Mouse (Mus musculus) limb, embryonic 11.5 days (tissue): Measurements from ENCODE around the gene Cbr1. TPM values are rescaled to one million over a fixed set of nuclear protein-coding genes. Genes with fewer than 3 reads are reported as not detected.

Experiments used
- ATAC-seq: fragments of 200-750 bp; cut with Nextera tagmentation; 2 replicates; pipeline ENCODE4 v1.8.0; 2017; ENCODE audit warnings: low read depth; ENCODE audit not compliant: insufficient number of reproducible peaks, low FRiP score, low TSS enrichment
- DNase-seq: peaks from one replicate; pipeline ENCODE4 v3.0.0-alpha.2; 2015; ENCODE audit warnings: low spot score
- H3K27ac ChIP-seq: fragments of 300-500 bp; sonication (generic); replicated peaks from 2 replicates; pipeline ENCODE4 v1.5.1; 2014; ENCODE audit warnings: low read depth, mild to moderate bottlenecking, low read length
- H3K27me3 ChIP-seq: fragments of 300-500 bp; sonication (generic); 2 replicates; pipeline ENCODE4 v1.6.1; 2014; ENCODE audit warnings: mild to moderate bottlenecking, low read length, mixed read lengths; ENCODE audit not compliant: control insufficient read depth, insufficient read depth
- H3K36me3 ChIP-seq: fragments of 300-500 bp; sonication (generic); 2 replicates; pipeline ENCODE4 v1.6.1; 2014; ENCODE audit warnings: mild to moderate bottlenecking, low read length, moderate library complexity, mixed read lengths; ENCODE audit not compliant: control insufficient read depth, insufficient read depth
- H3K4me1 ChIP-seq: fragments of 300-500 bp; sonication (generic); 2 replicates; pipeline ENCODE4 v1.6.1; 2014; ENCODE audit warnings: low read length, mixed read lengths; ENCODE audit not compliant: control insufficient read depth, insufficient read depth
- H3K4me2 ChIP-seq: fragments of 300-500 bp; sonication (generic); 2 replicates; pipeline ENCODE4 v1.6.1; 2014; ENCODE audit warnings: low read depth, mild to moderate bottlenecking, moderate library complexity; ENCODE audit not compliant: severe bottlenecking
- H3K4me3 ChIP-seq: fragments of 300-500 bp; sonication (generic); 2 replicates; pipeline ENCODE4 v1.5.1; 2014; ENCODE audit warnings: low read depth, low read length
- H3K9ac ChIP-seq: fragments of 300-500 bp; sonication (generic); 2 replicates; pipeline ENCODE4 v1.6.1; 2014; ENCODE audit warnings: mild to moderate bottlenecking, low read length
- H3K9me3 ChIP-seq: fragments of 300-500 bp; sonication (generic); 2 replicates; pipeline ENCODE4 v1.6.1; 2016; ENCODE audit warnings: low read length; ENCODE audit not compliant: control insufficient read depth
- WGBS: fragments of 180-500 bp; shearing (Covaris S2); extraction: QIAGEN DNeasy Blood & Tissue Kit; methylation state at CpG from one replicate; pipeline ENCODE4 v1.1.7; 2014; 5-methylcytosine and 5-hydroxymethylcytosine counted together
- polyA plus RNA-seq: library from polyadenylated mRNA; unstranded; fragments of >200 nt; fragmentation: Nextera tagmentation; extraction: Ambion mirVana; gene quantifications from 2 replicates; pipeline ENCODE4 v1.2.1, GENCODE M21; 2014

The Cbr1 gene
- polyA plus RNA-seq, 1 experiment from 2014 or later: 129 TPM

GRCm38 (mm10) chr16:93578346-93579005, 27.2 kb upstream of the Cbr1 start:
- Histone ChIP-seq H3K4me3 (no peak overlapping the region), H3K27ac (no peak overlapping the region), H3K4me2 (no peak overlapping the region), H3K9me3 (no peaks in the 10 kb centered on the region), H3K4me1 (0 out of 2 replicates have a peak, but pooled peaks cover 2% of the 10 kb centered on the region), H3K27me3 (no peaks in the 10 kb centered on the region), H3K36me3 (no peaks in the 10 kb centered on the region), H3K9ac (no peak overlapping the region)
- ATAC-seq: no peak
- no peak for DNase-seq
- WGBS: 90% methylated on average over 8 of the region's 8 CpGs

GRCm38 (mm10) chr16:93581125-93581524, 24.5 kb upstream of the Cbr1 start:
- H3K9me3 ChIP-seq: no peaks in the 10 kb centered on the region
- ATAC-seq (no peak), DNase-seq (no peak)
- no peak overlapping the region for H3K4me3 ChIP-seq
- no peak overlapping the region for H3K27ac ChIP-seq
- H3K9ac ChIP-seq: no peak overlapping the region
- 57% methylated on average over 6 of the region's 6 CpGs for WGBS
- H3K36me3 ChIP-seq: no peaks in the 10 kb centered on the region
- H3K4me1 ChIP-seq: 0 out of 2 replicates have a peak, but pooled peaks cover 2% of the 10 kb centered on the region
- H3K27me3 ChIP-seq: no peaks in the 10 kb centered on the region
- no peak overlapping the region for H3K4me2 ChIP-seq

- DNase-seq: no peak
- ATAC-seq: no peak
- H3K4me3 ChIP-seq: no peak overlapping the region
Measured at GRCm38 (mm10) chr16:93584976-93585702, 20.5 kb upstream of the Cbr1 start.

GRCm38 (mm10) chr16:93585703-93586205, 19.9 kb upstream of the Cbr1 start:
- no peak overlapping the region for H3K27ac ChIP-seq
- no peak for ATAC-seq
- H3K4me3 ChIP-seq: no peak overlapping the region
- 0 out of 2 replicates have a peak, but pooled peaks cover 2% of the 10 kb centered on the region for H3K4me1 ChIP-seq
- H3K4me2 ChIP-seq: no peak overlapping the region
- H3K36me3 ChIP-seq: no peaks in the 10 kb centered on the region
- no peaks in the 10 kb centered on the region for H3K9me3 ChIP-seq
- 94% methylated on average over 9 of the region's 9 CpGs for WGBS
- no peak for DNase-seq
- H3K27me3 ChIP-seq: no peaks in the 10 kb centered on the region
- H3K9ac ChIP-seq: no peak overlapping the region

More at GRCm38 (mm10) chr16:93584976-93585702, 20.5 kb upstream of the Cbr1 start:
- Histone ChIP-seq H3K36me3 (no peaks in the 10 kb centered on the region), H3K9me3 (no peaks in the 10 kb centered on the region), H3K9ac (no peak overlapping the region), H3K4me1 (0 out of 2 replicates have a peak, but pooled peaks cover 2% of the 10 kb centered on the region), H3K27me3 (no peaks in the 10 kb centered on the region), H3K27ac (no peak overlapping the region), H3K4me2 (no peak overlapping the region)
- WGBS: 89% methylated on average over 24 of the region's 24 CpGs

- ATAC-seq: no peak
- H3K4me3 ChIP-seq: no peak overlapping the region
Measured at GRCm38 (mm10) chr16:93586382-93586781, 19.3 kb upstream of the Cbr1 start.

GRCm38 (mm10) chr16:93588281-93588680, 17.4 kb upstream of the Cbr1 start:
- ATAC-seq (no peak), DNase-seq (no peak)
- no peaks in the 10 kb centered on the region for H3K27me3 ChIP-seq
- H3K4me2 ChIP-seq: no peak overlapping the region
- 0 out of 2 replicates have a peak, but pooled peaks cover 2% of the 10 kb centered on the region for H3K36me3 ChIP-seq
- H3K9ac ChIP-seq: no peak overlapping the region
- 78% methylated on average over 4 of the region's 4 CpGs for WGBS
- no peak overlapping the region for H3K27ac ChIP-seq
- no peaks in the 10 kb centered on the region for H3K4me1 ChIP-seq
- no peaks in the 10 kb centered on the region for H3K9me3 ChIP-seq
- H3K4me3 ChIP-seq: no peak overlapping the region

More at GRCm38 (mm10) chr16:93586382-93586781, 19.3 kb upstream of the Cbr1 start:
- no peaks in the 10 kb centered on the region for H3K4me1 ChIP-seq
- no peaks in the 10 kb centered on the region for H3K36me3 ChIP-seq
- H3K9me3 ChIP-seq: no peaks in the 10 kb centered on the region
- H3K27me3 ChIP-seq: no peaks in the 10 kb centered on the region
- H3K27ac ChIP-seq: no peak overlapping the region
- 72% methylated on average over 8 of the region's 8 CpGs for WGBS
- no peak overlapping the region for H3K4me2 ChIP-seq
- no peak for DNase-seq
- no peak overlapping the region for H3K9ac ChIP-seq

- Histone ChIP-seq H3K36me3 (0 out of 2 replicates have a peak, but pooled peaks cover 2% of the 10 kb centered on the region), H3K4me3 (no peak overlapping the region), H3K9me3 (no peaks in the 10 kb centered on the region), H3K27ac (no peak overlapping the region), H3K4me2 (no peak overlapping the region), H3K4me1 (no peaks in the 10 kb centered on the region), H3K9ac (no peak overlapping the region), H3K27me3 (no peaks in the 10 kb centered on the region)
- ATAC-seq: no peak
- DNase-seq: no peak
- 95% methylated on average over 15 of the region's 15 CpGs for whole genome bisulfite sequencing
Measured at GRCm38 (mm10) chr16:93590915-93591314, 14.7 kb upstream of the Cbr1 start.

- H3K4me3 ChIP-seq: no peak overlapping the region
- ATAC-seq (no peak), DNase-seq (no peak)
- no peak overlapping the region for H3K27ac ChIP-seq
- no peaks in the 10 kb centered on the region for H3K27me3 ChIP-seq
- no peaks in the 10 kb centered on the region for H3K9me3 ChIP-seq
- WGBS: 90% methylated on average over 20 of the region's 20 CpGs
- no peaks in the 10 kb centered on the region for H3K4me1 ChIP-seq
- no peak overlapping the region for H3K4me2 ChIP-seq
- H3K9ac ChIP-seq: no peak overlapping the region
- H3K36me3 ChIP-seq: 0 out of 2 replicates have a peak, but pooled peaks cover 2% of the 10 kb centered on the region
Measured at GRCm38 (mm10) chr16:93591450-93592430, 13.9 kb upstream of the Cbr1 start.
